Mouse (Mus musculus): ENCODE results near the gene Gm27179. TPM values are rescaled to one million over a fixed set of nuclear protein-coding genes. Genes with fewer than 3 reads are reported as not detected.
"Not testable (repeated sequence)": the region's sequence is repeated elsewhere in the genome, so short reads cannot be mapped to it uniquely, and the experiment has no call there.

Gm27179 gene
- total RNA-seq, 4 experiments from 2014 or later, result not detected

GRCm38 (mm10) chr14:69473941-69474646 is 38.3 kb downstream of the Gm27179 start:
- not testable (repeated sequence) for DNase-seq (ENCODE audit: low spot score in 2 of 2)

- DNase-seq (ENCODE audit: low spot score in 2 of 2), result not testable (repeated sequence)
These were observed 39.0 kb downstream of the Gm27179 start for GRCm38 (mm10) chr14:69473322-69473721.

DNA sequence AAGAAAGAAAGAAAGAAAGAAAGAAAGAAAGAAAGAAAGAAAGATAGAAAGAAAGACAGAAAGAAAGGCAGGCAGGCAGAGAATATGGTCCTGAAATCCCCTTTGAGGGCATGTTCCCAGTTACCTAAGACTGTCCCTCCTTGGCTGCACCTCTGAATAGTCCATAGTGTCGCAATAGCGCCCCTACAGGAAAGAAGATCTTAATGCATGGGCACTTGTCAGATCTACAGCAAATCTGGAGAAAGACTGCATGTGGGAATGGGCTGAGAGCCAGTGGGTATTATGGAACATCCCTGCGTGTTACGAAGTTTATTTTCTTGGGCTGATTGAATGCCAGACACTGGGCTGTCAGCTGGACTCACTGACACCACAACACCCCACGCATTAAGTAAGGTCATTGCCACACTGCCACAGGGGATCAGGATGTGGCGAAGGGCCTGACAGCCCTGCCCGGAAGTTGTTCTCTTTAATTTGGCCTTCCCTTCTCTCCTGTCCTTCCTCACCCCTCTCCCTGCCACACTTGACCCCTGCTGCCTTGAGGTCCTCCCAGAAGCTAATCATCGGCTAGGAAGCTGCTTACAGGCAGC is 42.1 kb downstream of the Gm27179 start:
- not testable (repeated sequence) for DNase-seq (ENCODE audit: low spot score in 2 of 2)

GRCm38 (mm10) chr14:69467612-69468366 is 44.6 kb downstream of the Gm27179 start:
- not testable (repeated sequence) for DNase-seq (ENCODE audit: low spot score in 2 of 2)

GRCm38 (mm10) chr14:69464465-69464864 is 47.9 kb downstream of the Gm27179 start:
- not testable (repeated sequence) for DNase-seq (ENCODE audit: low spot score in 2 of 2)

Other genes starting within 250 kb of the Gm27179 start
- under 1 TPM in 1 of 4 experiments, not detected in 3; 0.16 TPM for gene Synb, start 218.2 kb downstream of the Gm27179 start, total RNA-seq (2022)
- 1 to 10 TPM; 4.7 to 6.1 (median 5.4) TPM for gene Gm16867, start 9.2 kb downstream of the Gm27179 start, total RNA-seq (2022)
- 10 to 100 TPM; 32.0 to 37.6 (median 35.8) TPM for gene Entpd4b, start 42.9 kb upstream of the Gm27179 start, total RNA-seq (2022)

Measured in layer of hippocampus, adult 8-10 months (tissue).